Mouse (Mus musculus) heart, embryonic 14.5 days (tissue): ENCODE measurements around the gene Strap. TPM values are rescaled to one million over a fixed set of nuclear protein-coding genes. Genes with fewer than 3 reads are reported as not detected.

Source experiments
- ATAC-seq: fragments of 200-750 bp; cut with Nextera tagmentation; 2 replicates; pipeline ENCODE4 v1.8.0; 2017; ENCODE audit warnings: low read depth, moderate TSS enrichment; ENCODE audit not compliant: insufficient number of reproducible peaks, insufficient read depth, low FRiP score
- H3K27ac ChIP-seq, 2 experiments: fragments of 200-500 bp in 1 of 2; fragments of 300-500 bp in 1 of 2; sonication (generic) in 1 of 2; replicated peaks in 1 of 2; 2 replicates each; pipeline ENCODE4 v1.5.1; 2012 to 2014; ENCODE audit warnings: low read depth in 2 of 2, low read length in 2 of 2, control low read depth in 1 of 2, mild to moderate bottlenecking in 1 of 2, mixed read lengths in 1 of 2; ENCODE audit not compliant: control insufficient read depth in 1 of 2, insufficient read depth in 1 of 2
- H3K27me3 ChIP-seq: fragments of 300-500 bp; sonication (generic); 2 replicates; pipeline ENCODE4 v1.6.1; 2014; ENCODE audit warnings: mild to moderate bottlenecking, low read length, control low read depth; ENCODE audit not compliant: control insufficient read depth, insufficient read depth
- H3K36me3 ChIP-seq: fragments of 300-500 bp; sonication (generic); 2 replicates; pipeline ENCODE4 v1.6.1; 2014; ENCODE audit warnings: mild to moderate bottlenecking, control low read depth, low read length, mixed read lengths; ENCODE audit not compliant: control insufficient read depth, insufficient read depth
- H3K4me1 ChIP-seq, 2 experiments: fragments of 200-500 bp in 1 of 2; fragments of 300-500 bp in 1 of 2; sonication (generic) in 1 of 2; 2 replicates each; pipeline ENCODE4 v1.6.1; 2012 to 2014; ENCODE audit warnings: low read length in 2 of 2, control low read depth in 1 of 2, mixed read lengths in 1 of 2; ENCODE audit not compliant: control insufficient read depth in 2 of 2, insufficient read depth in 2 of 2
- H3K4me2 ChIP-seq: fragments of 300-500 bp; sonication (generic); 2 replicates; pipeline ENCODE4 v1.6.1; 2014; ENCODE audit warnings: mild to moderate bottlenecking, low read length
- H3K4me3 ChIP-seq, 2 experiments: fragments of 200-500 bp in 1 of 2; fragments of 300-500 bp in 1 of 2; sonication (generic) in 1 of 2; 2 replicates each; pipeline ENCODE4 v1.5.1; 2012 to 2014; ENCODE audit warnings: low read length in 2 of 2, mild to moderate bottlenecking in 2 of 2, control low read depth in 1 of 2, low read depth in 1 of 2, moderate library complexity in 1 of 2; ENCODE audit not compliant: control insufficient read depth in 1 of 2, insufficient read depth in 1 of 2
- H3K9ac ChIP-seq: fragments of 300-500 bp; sonication (generic); 2 replicates; pipeline ENCODE4 v1.6.1; 2014; ENCODE audit warnings: mild to moderate bottlenecking, low read length
- H3K9me3 ChIP-seq: fragments of 300-500 bp; sonication (generic); 2 replicates; pipeline ENCODE4 v1.6.1; 2016; ENCODE audit warnings: low read length, control low read depth; ENCODE audit not compliant: control insufficient read depth
- WGBS: fragments of 180-500 bp; shearing (Covaris S2); extraction: QIAGEN DNeasy Blood & Tissue Kit; methylation state at CpG from one replicate; pipeline ENCODE4 v1.1.7; 2014; 5-methylcytosine and 5-hydroxymethylcytosine counted together
- polyA plus RNA-seq: library from polyadenylated mRNA; unstranded; fragments of >200 nt; fragmentation: Nextera tagmentation; extraction: Ambion mirVana; gene quantifications from 2 replicates; pipeline ENCODE4 v1.2.1, GENCODE M21; 2014

The Strap gene
- polyA plus RNA-seq, 1 experiment from 2014 or later, result 123 TPM

DNA sequence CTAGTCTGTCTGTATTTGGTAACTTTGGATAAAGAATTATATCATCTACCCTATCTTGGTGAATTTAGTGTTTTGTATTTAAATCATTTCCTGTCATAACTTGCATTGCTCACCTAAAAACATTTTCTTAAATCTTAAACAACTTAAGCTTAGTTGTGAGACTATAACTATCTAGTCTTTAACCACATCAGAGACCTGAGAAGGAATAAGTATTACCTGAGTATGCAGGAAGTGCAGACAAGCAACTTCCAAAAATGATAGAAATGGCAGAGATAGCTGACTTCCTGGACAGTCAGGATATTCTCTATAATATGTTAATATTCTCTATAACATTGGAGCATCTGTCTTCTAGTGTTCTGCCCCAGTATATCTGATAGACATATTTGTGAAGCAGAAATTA, 31.3 kb downstream of the Strap start:
- Histone ChIP-seq H3K4me2 (no peak overlapping the region), H3K9me3 (no peaks in the 10 kb centered on the region), H3K4me3 (no peak overlapping the region), H3K27ac (no peak overlapping the region), H3K4me1 (peaks cover 0 to 5% of the 10 kb centered on the region in 2 experiments; a peak in 1 of 4 replicates), H3K36me3 (no peaks in the 10 kb centered on the region), H3K9ac (no peak overlapping the region), H3K27me3 (no peaks in the 10 kb centered on the region)
- ATAC-seq, result no peak

DNA sequence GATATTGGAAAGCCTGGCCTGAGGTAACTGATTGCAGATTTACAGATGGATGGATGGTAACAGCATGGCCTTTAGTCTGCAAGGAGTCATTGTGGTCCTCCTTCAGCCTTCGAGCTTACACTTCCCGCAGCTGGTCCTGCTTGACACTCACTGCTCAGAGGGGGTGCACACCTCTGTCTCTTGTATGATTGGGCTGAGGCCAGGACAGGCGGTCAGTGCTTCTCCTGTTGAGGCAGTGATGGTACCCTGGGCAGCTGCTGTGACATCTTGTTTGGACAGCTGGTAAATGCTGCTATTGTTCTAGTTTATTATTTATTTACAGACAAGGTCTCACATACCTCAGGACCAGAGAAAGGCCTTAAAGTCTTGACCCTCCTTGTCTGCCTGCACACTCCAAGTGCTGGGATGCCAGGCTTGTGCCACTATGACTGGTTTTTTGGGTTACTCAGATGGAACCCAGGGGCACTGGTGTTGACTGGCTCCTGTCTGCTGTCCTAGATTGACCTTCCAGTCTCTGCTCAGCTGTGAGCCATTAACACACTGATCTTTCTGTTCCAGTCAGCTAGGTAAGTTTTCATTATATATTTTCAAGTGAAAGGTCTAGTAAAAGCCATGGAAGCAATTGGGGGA, 36.9 kb downstream of the Strap start:
- H3K9ac ChIP-seq, result no peak overlapping the region
- ATAC-seq, result no peak

DNA sequence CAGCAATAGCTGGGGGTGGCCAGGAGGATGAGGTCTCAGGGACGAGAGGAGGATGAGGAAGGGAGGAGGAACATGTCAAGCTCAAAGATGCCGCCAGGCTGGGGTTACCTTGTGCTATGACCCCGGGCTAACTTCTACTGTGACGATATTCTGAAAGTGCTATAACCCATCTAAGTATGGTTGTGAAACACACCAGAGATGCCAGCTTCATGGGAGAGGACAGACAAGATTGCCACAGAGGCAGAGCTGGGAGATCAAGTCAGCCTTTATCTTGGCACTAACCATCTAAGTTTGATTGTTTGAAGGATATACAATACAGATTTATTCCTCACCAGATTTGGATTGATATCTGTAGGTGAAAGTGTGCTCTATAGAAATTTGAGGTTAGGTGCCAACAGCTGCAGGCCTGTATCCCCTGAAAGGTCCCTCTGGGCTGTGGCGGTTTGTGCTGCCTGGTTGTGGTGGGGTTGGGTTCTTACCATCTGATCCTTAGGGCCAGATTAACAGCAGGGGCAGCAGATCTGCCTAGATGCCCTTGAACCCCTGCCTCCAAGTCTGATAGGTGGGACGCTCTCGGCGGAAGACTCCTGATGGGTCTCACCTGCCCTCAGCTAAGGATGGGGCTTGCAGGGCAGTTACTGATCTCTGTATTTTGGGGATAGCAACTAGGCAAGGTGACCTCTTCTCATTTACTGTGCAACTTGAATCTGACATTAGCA, 38.2 kb downstream of the Strap start:
- 89% methylated on average over 8 of the region's 8 CpGs for WGBS
- Histone ChIP-seq H3K4me2 (no peak overlapping the region), H3K9ac (no peak overlapping the region), H3K27ac (no peak overlapping the region), H3K4me1 (peaks cover 6 to 7% of the 10 kb centered on the region in 2 experiments; a peak in 3 of 4 replicates), H3K27me3 (no peaks in the 10 kb centered on the region), H3K9me3 (no peaks in the 10 kb centered on the region), H3K4me3 (no peak overlapping the region), H3K36me3 (no peaks in the 10 kb centered on the region)
- no peak for ATAC-seq

More for the DNA sequence above, 36.9 kb downstream of the Strap start:
- H3K9me3 ChIP-seq, result no peaks in the 10 kb centered on the region
- H3K4me1 ChIP-seq, result no peaks in the 10 kb centered on the region
- WGBS, result 63% methylated on average over 3 of the region's 3 CpGs
- no peak overlapping the region for H3K4me2 ChIP-seq
- H3K27ac ChIP-seq, result no peak overlapping the region
- no peaks in the 10 kb centered on the region for H3K27me3 ChIP-seq
- no peak overlapping the region for H3K4me3 ChIP-seq
- H3K36me3 ChIP-seq, result no peaks in the 10 kb centered on the region

DNA sequence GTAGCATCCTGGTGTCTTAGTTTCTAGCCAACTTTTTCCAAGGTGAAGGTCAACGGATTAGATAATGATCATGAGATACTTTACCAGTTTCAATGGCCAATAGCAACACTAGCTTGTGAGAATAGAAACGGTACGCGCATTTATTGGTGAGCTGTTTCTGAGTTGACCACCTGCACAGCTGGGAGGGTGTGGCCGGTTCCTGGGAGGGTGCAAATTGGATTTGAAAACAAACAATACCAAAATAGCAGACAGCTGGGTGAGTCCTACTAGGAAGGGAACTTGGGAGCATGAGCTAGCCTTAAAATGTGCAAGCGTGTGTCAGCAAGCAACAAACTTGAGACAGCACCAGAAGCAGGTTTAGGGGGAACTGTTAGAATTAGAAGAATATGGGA, 38.8 kb downstream of the Strap start:
- H3K4me2 ChIP-seq, result no peak overlapping the region
- no peaks in the 10 kb centered on the region for H3K36me3 ChIP-seq
- peaks cover 7 to 12% of the 10 kb centered on the region in 2 experiments; a peak in 3 of 4 replicates for H3K4me1 ChIP-seq
- ATAC-seq, result no peak
- no peak overlapping the region for H3K27ac ChIP-seq
- no peak overlapping the region for H3K9ac ChIP-seq
- no peaks in the 10 kb centered on the region for H3K27me3 ChIP-seq
- 86% methylated on average over 6 of the region's 6 CpGs for WGBS
- H3K9me3 ChIP-seq, result no peaks in the 10 kb centered on the region
- no peak overlapping the region for H3K4me3 ChIP-seq

DNA sequence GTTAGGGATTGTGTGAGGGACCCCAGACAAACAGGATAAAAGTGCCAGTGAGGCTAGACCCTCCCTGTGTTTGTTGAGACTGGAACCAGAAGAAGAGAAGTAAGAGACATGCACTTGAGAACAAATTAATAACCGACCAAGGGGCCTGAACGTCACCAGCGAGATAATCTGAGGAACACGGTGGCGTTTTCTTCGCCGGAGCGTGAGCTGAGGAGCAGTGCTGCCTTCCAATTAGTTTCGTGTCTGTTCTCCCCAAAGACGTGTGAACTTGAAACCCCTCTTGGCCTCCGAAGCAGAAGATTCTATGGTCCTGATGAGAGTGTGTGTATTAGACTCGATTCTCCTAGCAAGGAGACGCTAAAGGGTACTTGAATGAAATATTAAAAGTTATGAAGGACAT, 39.3 kb downstream of the Strap start:
- no peak for ATAC-seq
- no peak overlapping the region for H3K4me2 ChIP-seq
- WGBS, result 93% methylated on average over 13 of the region's 13 CpGs
- H3K4me3 ChIP-seq, result no peak overlapping the region
- H3K27ac ChIP-seq, result no peak overlapping the region
- no peaks in the 10 kb centered on the region for H3K27me3 ChIP-seq
- H3K9me3 ChIP-seq, result no peaks in the 10 kb centered on the region
- no peaks in the 10 kb centered on the region for H3K36me3 ChIP-seq
- H3K4me1 ChIP-seq, result peaks cover 7 to 16% of the 10 kb centered on the region in 2 experiments; a peak in 3 of 4 replicates
- H3K9ac ChIP-seq, result no peak overlapping the region

GRCm38 (mm10) chr6:137775159-137775558, 40.3 kb downstream of the Strap start:
- Histone ChIP-seq H3K4me1 (peaks cover 7 to 16% of the 10 kb centered on the region in 2 experiments; a peak in 3 of 4 replicates), H3K27ac (no peak overlapping the region), H3K4me2 (no peak overlapping the region), H3K27me3 (no peaks in the 10 kb centered on the region), H3K4me3 (no peak overlapping the region), H3K9me3 (no peaks in the 10 kb centered on the region), H3K36me3 (0 out of 2 replicates have a peak, but pooled peaks cover 6% of the 10 kb centered on the region), H3K9ac (no peak overlapping the region)
- no peak for ATAC-seq
- WGBS, result 91% methylated on average over 8 of the region's 8 CpGs

- H3K9ac ChIP-seq, result no peak overlapping the region
- no peak overlapping the region for H3K4me3 ChIP-seq
- 0 out of 2 replicates have a peak, but pooled peaks cover 6% of the 10 kb centered on the region for H3K36me3 ChIP-seq
- no peak overlapping the region for H3K4me2 ChIP-seq
- no peaks in the 10 kb centered on the region for H3K9me3 ChIP-seq
- H3K27ac ChIP-seq, result no peak overlapping the region
- no peaks in the 10 kb centered on the region for H3K27me3 ChIP-seq
- 61% methylated on average over 8 of the region's 8 CpGs for WGBS
- peaks cover 7 to 16% of the 10 kb centered on the region in 2 experiments; a peak in 3 of 4 replicates for H3K4me1 ChIP-seq
- ATAC-seq, result no peak
Measured at GRCm38 (mm10) chr6:137776981-137777380, 42.1 kb downstream of the Strap start.
